Mouse (Mus musculus) CH12.LX (cell line): ENCODE data around the gene Vwa7. TPM values are rescaled to one million over a fixed set of nuclear protein-coding genes. Genes with fewer than 3 reads are reported as not detected.

Experiments
- DNase-seq: peaks from one replicate; pipeline ENCODE4 v3.0.0-alpha.2; 2013; ENCODE audit errors: extremely low read depth
- H3K27ac ChIP-seq: 2 replicates; pipeline ENCODE4 v1.5.1; 2012; ENCODE audit warnings: low read depth, mild to moderate bottlenecking, control low read depth, moderate library complexity; ENCODE audit not compliant: insufficient read depth
- H3K27me3 ChIP-seq: replicated peaks from 2 replicates; pipeline ENCODE3; 2012; ENCODE audit warnings: inconsistent platforms
- H3K36me3 ChIP-seq, 2 experiments: replicated peaks in 1 of 2; 2 replicates each; pipeline versions ENCODE3 to v1.6.1; 2012; ENCODE audit warnings: inconsistent platforms in 1 of 2, low read length in 1 of 2, mild to moderate bottlenecking in 1 of 2, mixed read lengths in 1 of 2, moderate library complexity in 1 of 2; ENCODE audit not compliant: control insufficient read depth in 1 of 2, insufficient read depth in 1 of 2
- H3K4me1 ChIP-seq, 2 experiments: 2 replicates each; pipeline ENCODE4 v1.6.1; 2012; ENCODE audit warnings: inconsistent platforms in 1 of 2, moderate library complexity in 1 of 2; ENCODE audit not compliant: insufficient read depth in 2 of 2, control insufficient read depth in 1 of 2
- H3K4me2 ChIP-seq: 2 replicates; pipeline ENCODE4 v1.6.1; 2012; ENCODE audit warnings: low read depth, mild to moderate bottlenecking, control low read depth; ENCODE audit not compliant: poor library complexity, insufficient read depth, severe bottlenecking
- H3K4me3 ChIP-seq, 3 experiments: fragments of 150-350 bp in 1 of 3; sonication (generic) in 1 of 3; replicated peaks in 1 of 3; 2 replicates each; pipeline versions ENCODE3 to v1.5.1; 2011 to 2012; ENCODE audit warnings: low read depth in 2 of 3, low read length in 2 of 3, mild to moderate bottlenecking in 2 of 3, moderate library complexity in 2 of 3, control low read depth in 1 of 3, improper control_type of control experiment in 1 of 3, inconsistent platforms in 1 of 3, mixed read lengths in 1 of 3; ENCODE audit not compliant: poor library complexity in 1 of 3
- H3K79me2 ChIP-seq: replicated peaks from 2 replicates; pipeline ENCODE4 v1.6.1; 2012; ENCODE audit warnings: mild to moderate bottlenecking, moderate library complexity; ENCODE audit not compliant: control insufficient read depth, poor library complexity, insufficient read depth, severe bottlenecking; ENCODE audit errors: extremely low read depth
- H3K9ac ChIP-seq: 2 replicates; pipeline ENCODE4 v1.6.1; 2012; ENCODE audit warnings: low read depth, mild to moderate bottlenecking, control low read depth, moderate library complexity; ENCODE audit not compliant: insufficient read depth
- H3K9me3 ChIP-seq: replicated peaks from 2 replicates; pipeline ENCODE3; 2012; ENCODE audit warnings: low read length, inconsistent platforms, mixed read lengths
- BHLHE40 ChIP-seq: IDR thresholded peaks from 2 replicates; pipeline ENCODE4 v1.6.1; 2011; ENCODE audit warnings: mild to moderate bottlenecking, low read depth, low read length, improper control_type of control experiment
- CHD1 ChIP-seq: IDR thresholded peaks from 2 replicates; pipeline ENCODE4 v1.6.1; 2012; ENCODE audit warnings: low read depth, low read length, improper control_type of control experiment, inconsistent platforms
- CHD2 ChIP-seq: IDR thresholded peaks from 2 replicates; pipeline ENCODE4 v1.6.1; 2011; ENCODE audit warnings: low read length, improper control_type of control experiment
- CTCF ChIP-seq, 2 experiments: IDR thresholded peaks in 1 of 2; conservative IDR thresholded peaks in 1 of 2; 2 replicates each; pipeline ENCODE4 v1.5.1; 2011 to 2012; ENCODE audit warnings: low read depth in 2 of 2, low read length in 2 of 2, improper control_type of control experiment in 1 of 2, inconsistent platforms in 1 of 2, mild to moderate bottlenecking in 1 of 2, moderate library complexity in 1 of 2
- E2F4 ChIP-seq: IDR thresholded peaks from 2 replicates; pipeline ENCODE4 v1.6.1; 2011; ENCODE audit warnings: low read depth, low read length, improper control_type of control experiment; ENCODE audit not compliant: insufficient replicate concordance
- ELF1 ChIP-seq: IDR thresholded peaks from 2 replicates; pipeline ENCODE4 v1.6.1; 2014; ENCODE audit warnings: low read depth, mild to moderate bottlenecking, inconsistent platforms, low read length, improper control_type of control experiment
- EP300 ChIP-seq: IDR thresholded peaks from 2 replicates; pipeline ENCODE4 v1.6.1; 2011; ENCODE audit warnings: low read length, improper control_type of control experiment
- ETS1 ChIP-seq: conservative IDR thresholded peaks from 2 replicates; pipeline ENCODE4 v1.6.1; 2012; ENCODE audit warnings: low read depth, mild to moderate bottlenecking, inconsistent platforms, low read length, improper control_type of control experiment, moderate library complexity
- GABPA ChIP-seq: IDR thresholded peaks from 2 replicates; pipeline ENCODE4 v1.6.1; 2012; ENCODE audit warnings: low read depth, low read length, improper control_type of control experiment, inconsistent platforms; ENCODE audit not compliant: insufficient replicate concordance
- HCFC1 ChIP-seq: IDR thresholded peaks from 2 replicates; pipeline ENCODE4 v1.6.1; 2012; ENCODE audit warnings: low read depth, mild to moderate bottlenecking, inconsistent platforms, low read length, improper control_type of control experiment
- IRF4 ChIP-seq: IDR thresholded peaks from 2 replicates; pipeline ENCODE4 v1.6.1; 2014; ENCODE audit warnings: low read depth, mild to moderate bottlenecking, inconsistent platforms, low read length, improper control_type of control experiment
- JUN ChIP-seq: IDR thresholded peaks from 2 replicates; pipeline ENCODE4 v1.6.1; 2011; ENCODE audit warnings: low read depth, mild to moderate bottlenecking, low read length, improper control_type of control experiment, moderate library complexity; ENCODE audit not compliant: insufficient read depth
- JUND ChIP-seq: conservative IDR thresholded peaks from 2 replicates; pipeline ENCODE4 v1.6.1; 2011; ENCODE audit warnings: low read depth, low read length, improper control_type of control experiment
- MAFK ChIP-seq: IDR thresholded peaks from 2 replicates; pipeline ENCODE4 v1.6.1; 2011; ENCODE audit warnings: low read length, improper control_type of control experiment; ENCODE audit not compliant: insufficient replicate concordance
- MAZ ChIP-seq: IDR thresholded peaks from 2 replicates; pipeline ENCODE4 v1.6.1; 2012; ENCODE audit warnings: low read depth, mild to moderate bottlenecking, inconsistent platforms, low read length, improper control_type of control experiment, moderate library complexity
- MEF2A ChIP-seq: IDR thresholded peaks from 2 replicates; pipeline ENCODE4 v1.6.1; 2014; ENCODE audit warnings: low read depth, mild to moderate bottlenecking, inconsistent platforms, low read length, improper control_type of control experiment, borderline replicate concordance
- MXI1 ChIP-seq: IDR thresholded peaks from 2 replicates; pipeline ENCODE4 v1.6.1; 2011; ENCODE audit warnings: mild to moderate bottlenecking, low read depth, low read length, improper control_type of control experiment
- MYC ChIP-seq: IDR thresholded peaks from 2 replicates; pipeline ENCODE4 v1.6.1; 2011; ENCODE audit warnings: low read depth, mild to moderate bottlenecking, improper control_type of control experiment, low read length
- NELFE ChIP-seq: IDR thresholded peaks from 2 replicates; pipeline ENCODE4 v1.6.1; 2011; ENCODE audit warnings: low read depth, low read length, improper control_type of control experiment
- NRF1 ChIP-seq: IDR thresholded peaks from 2 replicates; pipeline ENCODE4 v1.6.1; 2014; ENCODE audit warnings: low read depth, mild to moderate bottlenecking, inconsistent platforms, low read length, improper control_type of control experiment, moderate library complexity
- PAX5 ChIP-seq: IDR thresholded peaks from 2 replicates; pipeline ENCODE4 v1.6.1; 2012; ENCODE audit warnings: low read length, inconsistent platforms, mixed read lengths
- POLR2AphosphoS2 ChIP-seq: IDR thresholded peaks from 2 replicates; pipeline ENCODE4 v1.6.1; 2011; ENCODE audit warnings: low read depth, low read length, improper control_type of control experiment
- RAD21 ChIP-seq: IDR thresholded peaks from 2 replicates; pipeline ENCODE4 v1.6.1; 2011; ENCODE audit warnings: low read depth, mild to moderate bottlenecking, low read length, improper control_type of control experiment, moderate library complexity
- RCOR1 ChIP-seq: conservative IDR thresholded peaks from 2 replicates; pipeline ENCODE4 v1.6.1; 2012; ENCODE audit warnings: low read depth, mild to moderate bottlenecking, inconsistent platforms, low read length, improper control_type of control experiment
- SIN3A ChIP-seq: IDR thresholded peaks from 2 replicates; pipeline ENCODE4 v1.6.1; 2012; ENCODE audit warnings: low read length, improper control_type of control experiment, inconsistent platforms
- SMC3 ChIP-seq: IDR thresholded peaks from 2 replicates; pipeline ENCODE4 v1.6.1; 2011; ENCODE audit warnings: low read depth, low read length, improper control_type of control experiment
- TBP ChIP-seq: conservative IDR thresholded peaks from 2 replicates; pipeline ENCODE4 v1.6.1; 2011; ENCODE audit warnings: low read depth, low read length, improper control_type of control experiment
- TCF12 ChIP-seq: IDR thresholded peaks from 2 replicates; pipeline ENCODE4 v1.6.1; 2014; ENCODE audit warnings: low read depth, mild to moderate bottlenecking, inconsistent platforms, low read length, improper control_type of control experiment
- UBTF ChIP-seq: IDR thresholded peaks from 2 replicates; pipeline ENCODE4 v1.6.1; 2012; ENCODE audit warnings: low read depth, mild to moderate bottlenecking, inconsistent platforms, low read length, improper control_type of control experiment, moderate library complexity
- USF1 ChIP-seq: IDR thresholded peaks from 2 replicates; pipeline ENCODE4 v1.6.1; 2014; ENCODE audit warnings: low read depth, mild to moderate bottlenecking, inconsistent platforms, low read length, improper control_type of control experiment
- USF2 ChIP-seq: conservative IDR thresholded peaks from 2 replicates; pipeline ENCODE4 v1.6.1; 2011; ENCODE audit warnings: low read depth, low read length, improper control_type of control experiment
- ZC3H11A ChIP-seq: IDR thresholded peaks from 2 replicates; pipeline ENCODE4 v1.6.1; 2012; ENCODE audit warnings: low read depth, mild to moderate bottlenecking, inconsistent platforms, low read length, improper control_type of control experiment
- ZKSCAN1 ChIP-seq: IDR thresholded peaks from 2 replicates; pipeline ENCODE4 v1.6.1; 2012; ENCODE audit warnings: low read depth, inconsistent platforms, low read length, improper control_type of control experiment, borderline replicate concordance
- ZMIZ1 ChIP-seq: IDR thresholded peaks from 2 replicates; pipeline ENCODE4 v1.6.1; 2012; ENCODE audit warnings: low read depth, mild to moderate bottlenecking, inconsistent platforms, low read length, improper control_type of control experiment
- ZNF384 ChIP-seq: IDR thresholded peaks from 2 replicates; pipeline ENCODE4 v1.6.1; 2012; ENCODE audit warnings: low read depth, low read length, improper control_type of control experiment, inconsistent platforms
- dilution Hi-C: fragments of 300-500 bp; cut with MboI; formaldehyde crosslinking; loops from 2 replicates; pipeline ENCODE4 v1.14.3; 2020; ENCODE audit warnings: low sequenced_read_pairs; ENCODE audit not compliant: extremely low pct_unique_long_range_greater_than_20kb, extremely low pct_ligation_motif_present
- in situ Hi-C: fragments of 300-500 bp; cut with MboI; formaldehyde crosslinking; loops from 3 replicates; pipeline ENCODE4 v1.14.3; 2019; ENCODE audit warnings: low sequenced_read_pairs, low pct_ligation_motif_present, low pct_unique_long_range_greater_than_20kb, mixed read lengths
- polyA plus RNA-seq: library from polyadenylated mRNA; unstranded; fragments of >175 nt; gene quantifications from 2 replicates; pipeline ENCODE4 v1.2.1, GENCODE M21; 2012; ENCODE audit warnings: low read depth; ENCODE audit not compliant: insufficient read length
- total RNA-seq, 2 experiments: library from RNA; depleted of rRNA; stranded (reverse); fragments of 300-350 nt in 1 of 2; fragments of >200 nt in 1 of 2; gene quantifications; 2 replicates each; pipeline ENCODE4 v1.2.3; 2012 to 2014

The Vwa7 gene
- total and polyA plus RNA-seq, 3 experiments, result 0.42 to 1.2 TPM; not detected in 1

GRCm38 (mm10) chr17:35026206-35026605 is 9.8 kb downstream of the Vwa7 start (continued):
- TF ChIP-seq NELFE, result no peak

DNA sequence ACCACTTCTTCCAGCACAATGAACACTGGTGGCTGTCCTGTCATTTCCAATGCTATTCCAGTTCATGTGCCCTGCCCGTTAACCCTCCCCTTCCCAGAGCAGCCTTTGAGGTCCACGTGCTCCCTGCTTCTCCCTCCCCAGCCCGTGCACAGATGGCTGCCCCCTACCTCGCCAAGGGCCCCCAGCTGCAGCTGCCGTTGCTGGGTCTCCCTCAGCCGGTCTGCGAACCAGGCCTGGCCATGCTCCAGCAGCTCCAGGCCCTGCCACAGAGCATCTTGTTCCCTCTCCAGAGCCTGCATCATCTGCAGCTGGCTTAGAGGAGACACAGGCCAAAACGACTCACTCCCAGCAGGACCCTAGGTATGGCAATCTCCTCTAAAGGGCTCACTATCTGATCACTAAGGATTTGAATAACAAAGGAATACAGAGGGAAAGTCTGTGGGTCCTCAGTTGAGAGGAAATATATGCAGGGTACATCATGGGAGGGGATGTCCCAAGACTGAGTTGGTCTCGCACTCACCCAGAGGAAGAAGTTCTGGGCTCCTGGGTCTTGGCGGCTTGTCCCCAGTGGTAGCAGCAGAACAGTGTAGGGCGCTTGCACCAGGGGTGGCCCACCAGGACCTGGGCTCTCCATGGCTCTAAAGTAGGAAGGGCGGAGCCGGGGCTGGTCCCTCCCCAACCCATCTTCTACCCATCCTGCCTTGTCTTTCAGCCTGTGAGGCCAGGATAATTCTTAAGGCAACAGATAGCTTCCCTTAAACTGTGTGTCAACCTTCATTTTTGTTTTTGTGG is 11.1 kb downstream of the Vwa7 start, which contains the start of gene Sapcd1:
Gene Sapcd1, minus strand, starts transcription at position 740 of the 792 bp plus-strand sequence.
- H3K79me2 ChIP-seq, result no peaks in the 10 kb centered on the region; the same call in none of the 2 replicates
- H3K4me3 ChIP-seq, result peak within 1 kb of the TSS; percentile 52 to 86 (median 58)
- peak within 1 kb of the TSS; percentile 75 for H3K9ac ChIP-seq
- no peaks in the 10 kb centered on the region for H3K27me3 ChIP-seq
- peak within 1 kb of the TSS; percentile 43 for H3K4me2 ChIP-seq
- H3K36me3 ChIP-seq, result peaks cover 4 to 61% of the 10 kb centered on the region in 2 experiments
- peak; percentile 96 for DNase-seq
- peak within 1 kb of the TSS; percentile 91 for H3K27ac ChIP-seq
- H3K9me3 ChIP-seq, result no peaks in the 10 kb centered on the region
- in situ Hi-C loops, result loop anchor here (10.0 kb wide), 1 partner anchor 87 kb away; the partner anchor contains the start of gene Ly6g5b
- dilution Hi-C loops, result no loop called here
- H3K4me1 ChIP-seq, result peaks cover 19 to 73% of the 10 kb centered on the region in 2 experiments
- TF ChIP-seq ELF1 (no peak; the same call in none of the 2 replicates), NELFE (no peak), RAD21 (no peak; the same call in 1 of the 2 replicates), USF2 (no peak), E2F4 (no peak), MAZ (no peak), MXI1 (no peak), ZNF384 (no peak), PAX5 (no peak), RCOR1 (no peak), ZKSCAN1 (no peak), MEF2A (no peak), HCFC1 (no peak), ETS1 (peak; percentile 14; the same call in 1 of the 2 replicates), TBP (peak; percentile 81), JUN (no peak), SMC3 (no peak), CTCF (conservative IDR thresholded peaks at IDR 0.05 in 1 of 2, IDR thresholded peaks at IDR 0.05 in 1 of 2; ENCODE audit: low read depth in 2 of 2, low read length in 2 of 2) (no peak; a peak in 1 of 4 replicates), GABPA (no peak), MYC (0 out of 2 replicates have a peak, but pooled peaks have one; percentile 8), NRF1 (no peak), IRF4 (peak; percentile 12; the same call in 1 of the 2 replicates), CHD1 (no peak), JUND (no peak), UBTF (no peak), SIN3A (no peak), TCF12 (0 out of 2 replicates have a peak, but pooled peaks have one; percentile 1), BHLHE40 (peak; percentile 20; the same call in 1 of the 2 replicates), MAFK (no peak), USF1 (no peak), ZMIZ1 (no peak; the same call in 1 of the 2 replicates), ZC3H11A (no peak), CHD2 (no peak), EP300 (no peak), POLR2AphosphoS2 (no peak)
